Mouse (Mus musculus): ENCODE measurements around the gene Eef1akmt2. TPM values are rescaled to one million over a fixed set of nuclear protein-coding genes. Genes with fewer than 3 reads are reported as not detected.

Gene Eef1akmt2
- polyA plus RNA-seq, 1 experiment from 2014 or later = 98.9 TPM

GRCm38 (mm10) chr7:132889691-132890090 is 37.2 kb upstream of the Eef1akmt2 start:
- no peak for ATAC-seq
- WGBS = 90% methylated on average over 8 of the region's 8 CpGs
- no peak overlapping the region for H3K4me2 ChIP-seq (replicated peaks)
- no peaks in the 10 kb centered on the region for H3K9me3 ChIP-seq
- H3K9ac ChIP-seq (replicated peaks) = no peak overlapping the region
- H3K36me3 ChIP-seq = peaks cover 10% of the 10 kb centered on the region
- no peaks in the 10 kb centered on the region for H3K4me1 ChIP-seq (replicated peaks)
- H3K27me3 ChIP-seq = no peaks in the 10 kb centered on the region
- no peak overlapping the region for H3K27ac ChIP-seq
- H3K4me3 ChIP-seq (replicated peaks) = no peak overlapping the region

- no peaks in the 10 kb centered on the region for H3K27me3 ChIP-seq
- H3K4me3 ChIP-seq (replicated peaks) = no peak overlapping the region
- H3K9me3 ChIP-seq = no peaks in the 10 kb centered on the region
- ATAC-seq = no peak
- H3K9ac ChIP-seq (replicated peaks) = no peak overlapping the region
- H3K27ac ChIP-seq = no peak overlapping the region
- 72% methylated on average over 4 of the region's 4 CpGs for WGBS
- no peaks in the 10 kb centered on the region for H3K4me1 ChIP-seq (replicated peaks)
- no peak overlapping the region for H3K4me2 ChIP-seq (replicated peaks)
- H3K36me3 ChIP-seq = peaks cover 20% of the 10 kb centered on the region
Observed at GRCm38 (mm10) chr7:132888518-132889249, 36.2 kb upstream of the Eef1akmt2 start.

- Histone ChIP-seq H3K4me1 (replicated peaks) (no peaks in the 10 kb centered on the region), H3K4me2 (replicated peaks) (no peak overlapping the region), H3K27me3 (no peaks in the 10 kb centered on the region), H3K9me3 (no peaks in the 10 kb centered on the region), H3K27ac (no peak overlapping the region), H3K36me3 (peaks cover 26% of the 10 kb centered on the region), H3K4me3 (replicated peaks) (no peak overlapping the region), H3K9ac (replicated peaks) (no peak overlapping the region)
- ATAC-seq = no peak
- WGBS = 85% methylated on average over 3 of the region's 3 CpGs
Observed at GRCm38 (mm10) chr7:132888052-132888451, 35.6 kb upstream of the Eef1akmt2 start.

DNA sequence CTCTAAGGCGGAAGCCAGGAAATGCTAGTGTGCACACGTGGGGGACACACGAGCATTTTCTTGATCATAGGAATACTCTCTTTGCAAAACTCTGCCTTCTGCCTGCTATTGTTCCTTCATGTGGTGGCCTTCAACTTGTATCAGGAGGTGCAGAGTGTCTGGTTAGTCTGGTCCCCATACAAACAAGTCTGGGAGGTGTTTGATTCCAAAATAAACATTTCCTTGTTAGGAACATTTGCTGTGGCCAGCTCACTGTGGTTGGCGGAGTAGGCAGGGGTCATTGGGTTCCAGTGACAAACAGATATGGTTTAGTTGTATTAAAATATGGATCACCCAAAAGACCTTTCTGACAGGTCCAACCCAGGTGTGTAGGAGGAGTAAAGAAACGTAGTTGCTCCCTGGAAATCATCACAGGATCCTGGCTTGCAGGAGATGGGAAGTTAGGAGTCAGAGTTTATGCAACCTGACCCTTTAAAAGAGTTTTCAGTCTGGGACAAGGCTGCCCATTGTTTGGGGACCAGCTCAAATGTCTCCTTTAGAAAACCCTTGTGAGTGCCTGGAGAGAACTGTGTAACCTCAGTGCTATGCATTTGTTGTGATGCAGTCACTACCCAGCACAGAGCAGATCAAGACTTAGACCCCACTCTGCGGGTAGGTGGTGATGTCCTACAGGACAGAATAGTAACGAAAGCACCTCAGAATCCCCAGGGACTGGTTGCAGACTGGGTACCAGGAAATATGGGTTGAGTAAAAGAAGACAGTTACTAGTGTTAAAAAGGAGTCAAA is 34.7 kb upstream of the Eef1akmt2 start:
- no peak overlapping the region for H3K27ac ChIP-seq

GRCm38 (mm10) chr7:132884031-132884430 is 31.6 kb upstream of the Eef1akmt2 start:
- ATAC-seq = no peak
- WGBS = 91% methylated on average over 7 of the region's 7 CpGs
- H3K4me2 ChIP-seq (replicated peaks) = no peak overlapping the region
- H3K9me3 ChIP-seq = no peaks in the 10 kb centered on the region
- no peak overlapping the region for H3K9ac ChIP-seq (replicated peaks)
- peaks cover 65% of the 10 kb centered on the region for H3K36me3 ChIP-seq
- no peak overlapping the region for H3K27ac ChIP-seq
- no peaks in the 10 kb centered on the region for H3K27me3 ChIP-seq
- H3K4me3 ChIP-seq (replicated peaks) = no peak overlapping the region
- no peaks in the 10 kb centered on the region for H3K4me1 ChIP-seq (replicated peaks)

More for the DNA sequence above, 34.7 kb upstream of the Eef1akmt2 start:
- H3K27me3 ChIP-seq = no peaks in the 10 kb centered on the region
- H3K4me2 ChIP-seq (replicated peaks) = no peak overlapping the region
- H3K36me3 ChIP-seq = peaks cover 35% of the 10 kb centered on the region
- WGBS = 77% methylated on average over 7 of the region's 7 CpGs
- no peaks in the 10 kb centered on the region for H3K9me3 ChIP-seq
- H3K9ac ChIP-seq (replicated peaks) = no peak overlapping the region
- no peaks in the 10 kb centered on the region for H3K4me1 ChIP-seq (replicated peaks)
- no peak for ATAC-seq
- no peak overlapping the region for H3K4me3 ChIP-seq (replicated peaks)

- H3K4me3 ChIP-seq (replicated peaks) = no peak overlapping the region
- WGBS = 75% methylated on average over 2 of the region's 2 CpGs
- no peak for ATAC-seq
- H3K4me1 ChIP-seq (replicated peaks) = no peaks in the 10 kb centered on the region
- H3K27me3 ChIP-seq = no peaks in the 10 kb centered on the region
- no peaks in the 10 kb centered on the region for H3K9me3 ChIP-seq
- H3K27ac ChIP-seq = no peak overlapping the region
- H3K36me3 ChIP-seq = peaks cover 80% of the 10 kb centered on the region
- H3K9ac ChIP-seq (replicated peaks) = no peak overlapping the region
- H3K4me2 ChIP-seq (replicated peaks) = no peak overlapping the region
Observed at GRCm38 (mm10) chr7:132882343-132882742, 29.9 kb upstream of the Eef1akmt2 start.

DNA sequence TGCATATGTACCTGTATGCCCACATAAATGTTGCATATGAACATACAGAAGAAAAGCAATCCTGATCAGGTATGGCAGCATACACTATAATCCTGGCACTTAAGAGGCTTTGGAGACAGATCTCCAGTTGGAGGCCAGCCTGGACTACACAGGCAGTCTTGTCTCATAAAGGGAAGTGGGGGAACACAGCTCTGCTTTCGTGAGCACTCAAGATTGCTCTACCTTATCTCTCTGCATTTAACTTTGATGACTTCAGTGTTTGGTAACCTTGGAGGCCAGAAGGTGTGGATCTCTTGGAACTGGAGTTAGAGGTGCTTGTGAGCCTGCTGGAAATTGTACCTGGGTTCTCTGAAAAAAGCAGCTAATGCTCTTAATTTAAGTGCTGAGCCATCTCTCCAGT is 27.8 kb upstream of the Eef1akmt2 start:
- no peak overlapping the region for H3K4me2 ChIP-seq (replicated peaks)
- WGBS = 91% methylated on average over 1 of the region's 1 CpGs
- H3K9me3 ChIP-seq = no peaks in the 10 kb centered on the region
- no peaks in the 10 kb centered on the region for H3K4me1 ChIP-seq (replicated peaks)
- no peak for ATAC-seq
- H3K27ac ChIP-seq = no peak overlapping the region
- no peak overlapping the region for H3K9ac ChIP-seq (replicated peaks)
- peaks cover 96% of the 10 kb centered on the region for H3K36me3 ChIP-seq
- H3K4me3 ChIP-seq (replicated peaks) = no peak overlapping the region
- H3K27me3 ChIP-seq = no peaks in the 10 kb centered on the region

DNA sequence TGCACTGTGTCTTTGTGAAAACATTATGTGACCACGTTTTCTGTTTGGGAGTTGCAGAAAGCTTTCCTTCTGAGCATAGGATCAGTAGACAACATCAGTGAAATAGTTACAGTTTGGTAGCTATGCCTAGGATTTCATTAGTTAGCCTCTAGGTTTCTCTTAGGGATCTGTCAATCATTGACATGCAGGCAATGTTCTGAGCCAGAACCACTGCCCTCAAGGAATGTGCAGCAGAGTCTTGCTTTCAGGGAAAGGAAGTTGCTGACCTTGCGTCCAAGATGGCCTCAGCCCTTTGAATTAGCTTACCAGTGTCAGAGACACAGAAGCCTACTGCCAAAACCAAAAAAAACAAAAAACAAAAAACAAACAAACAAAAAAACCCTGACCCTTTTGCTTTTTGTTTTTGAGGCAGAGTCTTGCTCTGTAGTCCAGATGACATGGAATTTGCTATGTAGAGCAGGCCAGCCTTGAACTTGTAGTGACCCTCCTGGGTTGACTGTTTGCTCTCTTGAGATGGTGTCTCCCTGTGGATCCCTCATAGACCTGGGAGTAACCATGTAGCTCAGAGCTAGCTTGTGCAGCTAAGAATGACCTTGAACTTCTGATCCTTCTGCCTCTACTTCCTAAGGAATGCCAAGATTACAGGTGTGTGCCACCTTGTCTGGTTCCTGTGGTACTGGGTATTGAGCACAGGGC is 23.1 kb upstream of the Eef1akmt2 start:
- no peak for ATAC-seq
- 93% methylated on average over 2 of the region's 2 CpGs for WGBS
- Histone ChIP-seq H3K9me3 (no peaks in the 10 kb centered on the region), H3K4me1 (replicated peaks) (no peaks in the 10 kb centered on the region), H3K9ac (replicated peaks) (no peak overlapping the region), H3K4me3 (replicated peaks) (no peak overlapping the region), H3K36me3 (peaks cover 88% of the 10 kb centered on the region), H3K27ac (no peak overlapping the region), H3K4me2 (replicated peaks) (no peak overlapping the region), H3K27me3 (no peaks in the 10 kb centered on the region)

DNA sequence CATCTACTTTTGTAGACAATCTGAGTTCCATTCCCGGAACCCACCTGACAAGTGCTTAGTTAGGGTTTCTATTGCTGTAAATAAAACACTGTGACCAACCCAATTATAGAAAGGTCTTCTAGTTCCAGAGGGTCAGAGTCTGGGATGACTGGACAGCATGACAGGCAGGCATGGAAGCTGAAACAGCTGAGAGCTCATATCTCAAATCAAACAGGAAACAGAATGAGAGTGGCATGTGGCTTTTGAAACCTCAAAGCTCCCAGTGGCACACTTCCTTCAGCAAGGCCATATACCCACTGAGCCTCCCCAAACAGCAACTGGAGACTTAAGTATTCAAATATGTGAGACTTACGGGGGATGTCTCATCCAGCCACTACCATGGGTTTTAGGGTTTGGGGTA is 20.6 kb upstream of the Eef1akmt2 start:
- no peaks in the 10 kb centered on the region for H3K9me3 ChIP-seq
- no peak overlapping the region for H3K27ac ChIP-seq
- WGBS = 95% methylated on average over 2 of the region's 2 CpGs
- peaks cover 84% of the 10 kb centered on the region for H3K36me3 ChIP-seq
- no peak overlapping the region for H3K4me3 ChIP-seq (replicated peaks)
- no peaks in the 10 kb centered on the region for H3K4me1 ChIP-seq (replicated peaks)
- ATAC-seq = no peak
- no peaks in the 10 kb centered on the region for H3K27me3 ChIP-seq
- no peak overlapping the region for H3K9ac ChIP-seq (replicated peaks)
- no peak overlapping the region for H3K4me2 ChIP-seq (replicated peaks)

DNA sequence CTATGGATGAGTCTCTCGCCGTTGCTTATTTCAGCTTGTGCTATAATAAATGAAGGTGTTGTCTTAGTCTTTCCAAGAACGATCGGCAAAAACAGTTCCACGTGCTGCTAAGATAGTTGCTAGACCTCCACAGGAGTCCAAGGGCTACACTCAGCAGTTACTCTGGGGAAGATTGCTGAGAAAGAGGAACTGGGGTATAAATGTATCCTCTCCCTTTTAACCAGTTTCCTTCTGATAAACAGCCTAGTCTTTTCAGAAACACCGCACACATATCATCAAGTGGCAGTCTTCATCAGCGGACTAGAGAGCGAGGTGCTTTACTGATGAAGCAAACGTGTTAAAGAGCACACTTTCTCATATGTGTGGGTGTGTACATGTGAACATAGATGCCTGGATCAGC is 13.8 kb upstream of the Eef1akmt2 start:
- no peak for ATAC-seq
- no peak overlapping the region for H3K4me3 ChIP-seq (replicated peaks)
- H3K36me3 ChIP-seq = peaks cover 56% of the 10 kb centered on the region
- 97% methylated on average over 9 of the region's 9 CpGs for WGBS
- no peak overlapping the region for H3K9ac ChIP-seq (replicated peaks)
- H3K9me3 ChIP-seq = no peaks in the 10 kb centered on the region
- no peak overlapping the region for H3K4me2 ChIP-seq (replicated peaks)
- peaks cover 5% of the 10 kb centered on the region; the same call in 1 of the 2 replicates for H3K4me1 ChIP-seq (replicated peaks)
- no peak overlapping the region for H3K27ac ChIP-seq
- H3K27me3 ChIP-seq = no peaks in the 10 kb centered on the region

GRCm38 (mm10) chr7:132859042-132859958 is 6.8 kb upstream of the Eef1akmt2 start, which contains the start of gene Abraxas2:
Gene Abraxas2, plus strand, starts transcription at chr7:132859225.
- Histone ChIP-seq H3K27me3 (no peaks in the 10 kb centered on the region), H3K9ac (replicated peaks) (peak within 1 kb of the TSS; percentile 90), H3K4me3 (replicated peaks) (peak within 1 kb of the TSS; percentile 94), H3K4me1 (replicated peaks) (peaks cover 22% of the 10 kb centered on the region), H3K36me3 (no peaks in the 10 kb centered on the region), H3K27ac (peak within 1 kb of the TSS; percentile 81), H3K4me2 (replicated peaks) (peak within 1 kb of the TSS; percentile 84), H3K9me3 (no peaks in the 10 kb centered on the region)
- ATAC-seq = peak; percentile 95
- under 1% methylated on average over 53 of the region's 53 CpGs for WGBS

Measured in midbrain, embryonic 13.5 days (tissue).